ENCODE assay signal across 8 mouse cellular contexts in genomic region chr10:62507591-62508308, GRCm38 (mm10). TPM values are rescaled to one million over a fixed set of nuclear protein-coding genes. Genes with fewer than 3 reads are reported as not detected.
DNase-seq lines count a peak whose midpoint lies in the region; ATAC-seq lines count a peak whose summit lies in the region.

No protein-coding gene starts in this region.

- H3K4me1 ChIP-seq in neural tube, embryonic 11.5 days (ENCODE audit: control insufficient read depth, insufficient read depth, low read length) = no peaks in the 10 kb centered on the region

- no peak overlapping the region for H3K27ac ChIP-seq in neural tube, embryonic 11.5 days (ENCODE audit: low read depth, low read length)

- WGBS in neural tube, embryonic 11.5 days = 18% methylated on average over 18 of the region's 18 CpGs

- H3K4me3 ChIP-seq in neural tube, embryonic 11.5 days (ENCODE audit: low read depth, low read length) = no peak overlapping the region

- peak overlapping the region; percentile 38 for H3K4me2 ChIP-seq in neural tube, embryonic 11.5 days (ENCODE audit: low read depth)

- no peaks in the 10 kb centered on the region for H3K27me3 ChIP-seq in neural tube, embryonic 11.5 days (ENCODE audit: control insufficient read depth, insufficient read depth, low read length)

- no peak for DNase-seq in neural tube, embryonic 11.5 days (ENCODE audit: low spot score)
- no peak for DNase-seq in neural tube, embryonic 10.5 days (ENCODE audit: extremely low spot score, low spot score)
- peak; percentile 69 to 70 for DNase-seq in heart, postnatal 10 days
- DNase-seq in kidney, postnatal 25 days = peak; percentile 74 to 75
- DNase-seq in spleen, postnatal 4 days (ENCODE audit: low spot score in 2 of 2) = peak; percentile 60 to 83
- no peak for DNase-seq in yolk sac, embryonic 10.5 days (ENCODE audit: low spot score)

- no peak overlapping the region for H3K9ac ChIP-seq in neural tube, embryonic 11.5 days (ENCODE audit: low read length)

- intact Hi-C loops in heart, postnatal 10 days (cut with DNase I) = no loop called here

- H3K9me3 ChIP-seq in neural tube, embryonic 11.5 days (ENCODE audit: control insufficient read depth, low read length) = no peaks in the 10 kb centered on the region

- ATAC-seq in neural tube, embryonic 11.5 days (ENCODE audit: insufficient read depth, low FRiP score, low TSS enrichment) = no peak
- peak; percentile 41 for ATAC-seq in erythroblast, adult 5-6 weeks (replicated peaks; ENCODE audit: low FRiP score, poor library complexity, severe bottlenecking)
- ATAC-seq in megakaryocyte, adult 5-6 weeks (ENCODE audit: poor library complexity, severe bottlenecking) = peak; percentile 48

- no peaks in the 10 kb centered on the region for H3K36me3 ChIP-seq in neural tube, embryonic 11.5 days (ENCODE audit: control insufficient read depth, insufficient read depth, low read length)

RNA-seq across cellular contexts. Expression of gene Srgn, which starts 19.5 kb away (rescaled TPM):
- polyA plus RNA-seq in neural tube, embryonic 11.5 days (2014; fragmentation: Nextera tagmentation; extraction: Ambion mirVana) = 5.3 and 7.3 TPM in 2 replicates
- 708 and 861 TPM in 2 replicates for total RNA-seq in erythroblast, adult 5-6 weeks (2015; ENCODE audit: low replicate concordance)
- 235 and 417 TPM in 2 replicates for total RNA-seq in erythroblast, adult 5-6 weeks (2017; ENCODE audit: low replicate concordance)
- total RNA-seq in heart, postnatal 10 days (2021) = 10 to 100 TPM; 31.1 to 33.4 TPM
- total RNA-seq in megakaryocyte, adult 5-6 weeks (2015) = 646 and 668 TPM in 2 replicates
- 492 and 500 TPM in 2 replicates for total RNA-seq in megakaryocyte, adult 5-6 weeks (2017)

RNA-seq across cellular contexts. Expression of gene Vps26a, which starts 21.1 kb away (rescaled TPM):
- 100 and 105 TPM in 2 replicates for polyA plus RNA-seq in neural tube, embryonic 11.5 days (2014; fragmentation: Nextera tagmentation; extraction: Ambion mirVana)
- 30.0 and 37.0 TPM in 2 replicates for total RNA-seq in erythroblast, adult 5-6 weeks (2015; ENCODE audit: low replicate concordance)
- 30.0 and 34.9 TPM in 2 replicates for total RNA-seq in erythroblast, adult 5-6 weeks (2017; ENCODE audit: low replicate concordance)
- total RNA-seq in heart, postnatal 10 days (2021) = 10 to 100 TPM; 50.5 to 53.9 TPM
- total RNA-seq in megakaryocyte, adult 5-6 weeks (2015) = 101 and 124 TPM in 2 replicates
- total RNA-seq in megakaryocyte, adult 5-6 weeks (2017) = 124 and 146 TPM in 2 replicates

RNA-seq across cellular contexts. Expression of gene Supv3l1, which starts 58.2 kb away (rescaled TPM):
- polyA plus RNA-seq in neural tube, embryonic 11.5 days (2014; fragmentation: Nextera tagmentation; extraction: Ambion mirVana) = 27.1 and 28.4 TPM in 2 replicates
- 9.4 and 9.8 TPM in 2 replicates for total RNA-seq in erythroblast, adult 5-6 weeks (2015; ENCODE audit: low replicate concordance)
- total RNA-seq in erythroblast, adult 5-6 weeks (2017; ENCODE audit: low replicate concordance) = 7.8 and 15.6 TPM in 2 replicates
- total RNA-seq in heart, postnatal 10 days (2021) = 10 to 100 TPM; 35.6 to 39.2 TPM
- 14.9 and 20.5 TPM in 2 replicates for total RNA-seq in megakaryocyte, adult 5-6 weeks (2015)
- total RNA-seq in megakaryocyte, adult 5-6 weeks (2017) = 19.5 and 20.7 TPM in 2 replicates

RNA-seq across cellular contexts. Expression of gene 4930507D05Rik, which starts 58.5 kb away (rescaled TPM):
- 0.99 and 1.0 TPM in 2 replicates for polyA plus RNA-seq in neural tube, embryonic 11.5 days (2014; fragmentation: Nextera tagmentation; extraction: Ambion mirVana)
- not detected in 2 replicates for total RNA-seq in erythroblast, adult 5-6 weeks (2015; ENCODE audit: low replicate concordance)
- total RNA-seq in erythroblast, adult 5-6 weeks (2017; ENCODE audit: low replicate concordance) = not detected in 2 replicates
- under 1 TPM; 0.27 to 0.45 TPM for total RNA-seq in heart, postnatal 10 days (2021)
- total RNA-seq in megakaryocyte, adult 5-6 weeks (2015) = not detected in 2 replicates
- total RNA-seq in megakaryocyte, adult 5-6 weeks (2017) = 0.69 TPM in 1 of 2 replicates, not detected in the other

Comparison
In these comparisons a context has a peak if more than half of its experiments do, and no peak if none do; other contexts are left out.
1. DNase-seq: peak in heart, postnatal 10 days (2 of 2), kidney, postnatal 25 days (2 of 2) and spleen, postnatal 4 days (2 of 2); none in neural tube, embryonic 11.5 days (single experiment), neural tube, embryonic 10.5 days (single experiment) and yolk sac, embryonic 10.5 days (single experiment).
2. RNA of gene Srgn, which starts 19.5 kb away (total RNA-seq): 235 to 861 TPM in erythroblast, adult 5-6 weeks and 492 to 668 TPM in megakaryocyte, adult 5-6 weeks; 31.1 to 33.4 TPM in heart, postnatal 10 days; every median in the first group is over 4 times any median in the second.